Comparison of ENCODE assay signal across 14 mouse cellular contexts in genomic region chr10:93247422-93247821, GRCm38 (mm10).
DNase-seq lines count a peak whose midpoint lies in the region; ATAC-seq and TF ChIP-seq lines count a peak whose summit lies in the region.
"Had no signal": no experiment of that assay in that cellular context is flagged by ENCODE, and none has a peak within 500 bp of the region (broad histone marks: within the 10 kb centered on the region; RNA-seq: fewer than 3 reads in every experiment).

No protein-coding gene starts in this region.

- no peak for TF ChIP-seq CTCF in heart, adult 2 months (IDR thresholded peaks at IDR 0.05)
- no peak for TF ChIP-seq CTCF in ES-Bruce4 (IDR thresholded peaks at IDR 0.05; ENCODE audit: low read depth, low read length)

- intact Hi-C loops in heart, adult 2 months (cut with DNase I), result loop anchor here (5.0 kb wide), 1 partner anchor 225 kb away; no protein-coding TSS in a partner anchor

- no peak overlapping the region for H3K4me3 ChIP-seq in heart, embryonic 11.5 days (ENCODE audit: low read depth, low read length)
- H3K4me3 ChIP-seq in heart, adult 2 months, result no peak overlapping the region
- no peak overlapping the region for H3K4me3 ChIP-seq in kidney, embryonic 15.5 days (replicated peaks)
- no peak overlapping the region for H3K4me3 ChIP-seq in ES-Bruce4 (ENCODE audit: low read depth, low read length)
- H3K4me3 ChIP-seq in embryonic facial prominence, embryonic 13.5 days, result no peak overlapping the region
- H3K4me3 ChIP-seq: liver, embryonic 15.5 days had no signal

- no peak for DNase-seq in heart, adult 2 months
- no peak for DNase-seq in kidney, postnatal 14 days
- DNase-seq in cerebellum, postnatal 36 days, result no peak
- DNase-seq: cerebellum, adult 8-10 months; gastrocnemius, postnatal 36 days; kidney, adult 18-20 months; right cerebral cortex, postnatal 14 days; thymus, postnatal 14 days had no signal

- 88% methylated on average over 12 of the region's 12 CpGs for WGBS in heart, embryonic 11.5 days (ENCODE audit: insufficient replicate concordance)
- WGBS in heart, adult 2 months, result 69% methylated on average over 12 of the region's 12 CpGs
- WGBS in kidney, embryonic 15.5 days, result 82% methylated on average over 12 of the region's 12 CpGs
- WGBS in embryonic facial prominence, embryonic 13.5 days, result 79% methylated on average over 12 of the region's 12 CpGs

- no peaks in the 10 kb centered on the region for H3K79me2 ChIP-seq in heart, adult 2 months (replicated peaks; ENCODE audit: control insufficient read depth, insufficient read depth, low read length)

- no peak for TF ChIP-seq EP300 in heart, adult 2 months (IDR thresholded peaks at IDR 0.05; ENCODE audit: insufficient read depth, low read depth, low read length)
- no peak for TF ChIP-seq EP300 in ES-Bruce4 (IDR thresholded peaks at IDR 0.05; ENCODE audit: insufficient read depth, low read depth, low read length)

- peak overlapping the region; percentile 42; the same call in 1 of the 2 replicates for H3K27ac ChIP-seq in heart, embryonic 11.5 days (ENCODE audit: low read depth, low read length)
- H3K27ac ChIP-seq in heart, adult 2 months, result no peak overlapping the region; the same call in 1 of the 2 replicates
- peak overlapping the region; percentile 62 for H3K27ac ChIP-seq in kidney, embryonic 15.5 days
- peak overlapping the region; percentile 22; the same call in 1 of the 2 replicates for H3K27ac ChIP-seq in ES-Bruce4 (ENCODE audit: insufficient read depth, low read length)
- H3K27ac ChIP-seq in embryonic facial prominence, embryonic 13.5 days, result peak overlapping the region; percentile 60; the same call in 1 of the 2 replicates
- H3K27ac ChIP-seq: liver, embryonic 15.5 days had no signal

- H3K4me1 ChIP-seq in heart, embryonic 11.5 days (ENCODE audit: control insufficient read depth, insufficient read depth, low read length), result peaks cover 17% of the 10 kb centered on the region
- H3K4me1 ChIP-seq in heart, adult 2 months (ENCODE audit: control insufficient read depth, insufficient read depth, low read length), result peaks cover 3% of the 10 kb centered on the region
- H3K4me1 ChIP-seq in kidney, embryonic 15.5 days, result peaks cover 27% of the 10 kb centered on the region
- peaks cover 3% of the 10 kb centered on the region for H3K4me1 ChIP-seq in ES-Bruce4 (ENCODE audit: control insufficient read depth, insufficient read depth, low read length)
- H3K4me1 ChIP-seq in embryonic facial prominence, embryonic 13.5 days, result peaks cover 45% of the 10 kb centered on the region

- no peaks in the 10 kb centered on the region for H3K9me3 ChIP-seq in heart, embryonic 11.5 days (replicated peaks; ENCODE audit: control insufficient read depth, low read length)
- H3K9me3 ChIP-seq in kidney, embryonic 15.5 days (replicated peaks), result no peaks in the 10 kb centered on the region
- H3K9me3 ChIP-seq in ES-Bruce4 (replicated peaks; ENCODE audit: control insufficient read depth, insufficient read depth, low read length, poor library complexity, severe bottlenecking), result no peaks in the 10 kb centered on the region
- H3K9me3 ChIP-seq in embryonic facial prominence, embryonic 13.5 days, result no peaks in the 10 kb centered on the region
- H3K9me3 ChIP-seq: liver, embryonic 15.5 days had no signal

- ATAC-seq in heart, embryonic 11.5 days (replicated peaks; ENCODE audit: insufficient number of reproducible peaks, low FRiP score, low TSS enrichment), result no peak
- ATAC-seq in kidney, embryonic 15.5 days (replicated peaks; ENCODE audit: low FRiP score), result no peak; the same call in 1 of the 2 replicates
- no peak for ATAC-seq in embryonic facial prominence, embryonic 13.5 days (ENCODE audit: insufficient number of reproducible peaks, insufficient read depth, low FRiP score, low TSS enrichment, low read depth)
- ATAC-seq: CD4-positive, CD25-positive, alpha-beta regulatory T cell, adult 4 months had no signal

- H3K9ac ChIP-seq in heart, embryonic 11.5 days (ENCODE audit: low read depth, low read length), result no peak overlapping the region
- no peak overlapping the region for H3K9ac ChIP-seq in heart, adult 2 months (ENCODE audit: low read depth, low read length)
- H3K9ac ChIP-seq in kidney, embryonic 15.5 days, result no peak overlapping the region
- H3K9ac ChIP-seq in ES-Bruce4 (ENCODE audit: low read depth, poor library complexity, severe bottlenecking), result no peak overlapping the region
- H3K9ac ChIP-seq in embryonic facial prominence, embryonic 13.5 days, result no peak overlapping the region
- H3K9ac ChIP-seq: liver, embryonic 15.5 days had no signal

- no peaks in the 10 kb centered on the region for H3K27me3 ChIP-seq in heart, embryonic 11.5 days (ENCODE audit: control insufficient read depth, insufficient read depth, low read length)
- H3K27me3 ChIP-seq in heart, adult 2 months (ENCODE audit: control insufficient read depth, insufficient read depth, low read length), result no peaks in the 10 kb centered on the region
- H3K27me3 ChIP-seq in kidney, embryonic 15.5 days, result no peaks in the 10 kb centered on the region
- no peaks in the 10 kb centered on the region for H3K27me3 ChIP-seq in ES-Bruce4 (ENCODE audit: control insufficient read depth, insufficient read depth, low read length, poor library complexity, severe bottlenecking)
- no peaks in the 10 kb centered on the region for H3K27me3 ChIP-seq in embryonic facial prominence, embryonic 13.5 days
- H3K27me3 ChIP-seq: liver, embryonic 15.5 days had no signal

- H3K4me2 ChIP-seq in heart, embryonic 11.5 days, result no peak overlapping the region
- no peak overlapping the region for H3K4me2 ChIP-seq in kidney, embryonic 15.5 days
- H3K4me2 ChIP-seq in embryonic facial prominence, embryonic 13.5 days, result no peak overlapping the region
- H3K4me2 ChIP-seq: liver, embryonic 15.5 days had no signal

- H3K36me3 ChIP-seq in heart, embryonic 11.5 days (ENCODE audit: control insufficient read depth, insufficient read depth, low read length), result peaks cover 5% of the 10 kb centered on the region; the same call in 1 of the 2 replicates
- H3K36me3 ChIP-seq in heart, adult 2 months (ENCODE audit: control insufficient read depth, insufficient read depth, low read length), result peaks cover 19% of the 10 kb centered on the region
- H3K36me3 ChIP-seq in kidney, embryonic 15.5 days, result peaks cover 42% of the 10 kb centered on the region
- peaks cover 3% of the 10 kb centered on the region; the same call in 1 of the 2 replicates for H3K36me3 ChIP-seq in ES-Bruce4 (ENCODE audit: control insufficient read depth, insufficient read depth, low read length, poor library complexity, severe bottlenecking)
- H3K36me3 ChIP-seq in embryonic facial prominence, embryonic 13.5 days, result peaks cover 31% of the 10 kb centered on the region

- TF ChIP-seq POLR2A in heart, adult 2 months (IDR thresholded peaks at IDR 0.05; ENCODE audit: insufficient read depth, low read depth, low read length), result no peak
- TF ChIP-seq POLR2A in ES-Bruce4 (IDR thresholded peaks at IDR 0.05; ENCODE audit: insufficient read depth, low read length), result no peak
